Mouse (Mus musculus) heart, embryonic 10.5 days (tissue): ENCODE data around the gene Cpxm1. TPM values are rescaled to one million over a fixed set of nuclear protein-coding genes. Genes with fewer than 3 reads are reported as not detected.

ENCODE experiments used
- DNase-seq: peaks from one replicate; pipeline ENCODE4 v3.0.0-alpha.2; 2017; ENCODE audit warnings: low spot score
- H3K27ac ChIP-seq: fragments of 300-500 bp; sonication (generic); 2 replicates; pipeline ENCODE4 v1.5.1; 2016; ENCODE audit warnings: mild to moderate bottlenecking
- H3K27me3 ChIP-seq: fragments of 300-500 bp; sonication (generic); 2 replicates; pipeline ENCODE4 v1.6.1; 2016; ENCODE audit warnings: mild to moderate bottlenecking; ENCODE audit not compliant: poor library complexity, insufficient read depth, severe bottlenecking
- H3K36me3 ChIP-seq: fragments of 300-500 bp; sonication (generic); 2 replicates; pipeline ENCODE4 v1.6.1; 2016; ENCODE audit warnings: mild to moderate bottlenecking, moderate library complexity
- H3K4me1 ChIP-seq: fragments of 300-500 bp; sonication (generic); 2 replicates; pipeline ENCODE4 v1.6.1; 2016; ENCODE audit warnings: mild to moderate bottlenecking
- H3K4me3 ChIP-seq: fragments of 300-500 bp; sonication (generic); 2 replicates; pipeline ENCODE4 v1.5.1; 2016; ENCODE audit warnings: mild to moderate bottlenecking, moderate library complexity
- H3K9me3 ChIP-seq: fragments of 300-500 bp; sonication (generic); 2 replicates; pipeline ENCODE4 v1.6.1; 2016; ENCODE audit warnings: mild to moderate bottlenecking, moderate library complexity
- WGBS: fragments of 180-500 bp; shearing (Covaris S2); methylation state at CpG from one replicate; pipeline ENCODE4 v1.1.7; 2016; 5-methylcytosine and 5-hydroxymethylcytosine counted together
- polyA plus RNA-seq: library from polyadenylated mRNA; unstranded; fragments of >200 nt; fragmentation: Nextera tagmentation; extraction: Ambion mirVana; gene quantifications from 2 replicates; pipeline ENCODE4 v1.2.1, GENCODE M21; 2016

Cpxm1 gene
- polyA plus RNA-seq, 1 experiment from 2014 or later: 57.6 TPM

DNA sequence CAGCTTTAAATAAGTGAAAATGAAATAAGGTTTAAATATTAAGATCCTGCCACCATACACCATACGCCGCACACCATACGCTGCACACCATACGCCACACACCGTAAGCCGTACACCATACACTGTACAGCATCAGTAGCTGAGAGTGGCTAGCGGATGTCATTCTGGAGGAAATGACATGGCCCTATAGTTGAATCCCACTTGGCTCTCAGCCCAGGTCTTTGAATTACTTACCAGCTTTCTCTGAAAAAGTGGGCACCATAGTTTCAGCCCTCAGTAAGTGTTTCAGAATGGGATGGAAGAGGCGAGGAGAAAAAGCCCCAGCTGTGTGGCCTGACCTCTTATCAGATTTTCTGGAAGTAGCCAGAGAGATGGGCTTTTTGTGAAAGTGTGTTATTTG lies 44.0 kb downstream of the Cpxm1 start:
- peaks cover 18% of the 10 kb centered on the region for H3K27me3 ChIP-seq
- no peak overlapping the region for H3K4me3 ChIP-seq
- no peak overlapping the region for H3K27ac ChIP-seq
- H3K4me1 ChIP-seq: no peaks in the 10 kb centered on the region
- no peaks in the 10 kb centered on the region for H3K36me3 ChIP-seq
- WGBS: 90% methylated on average over 8 of the region's 8 CpGs
- no peak for DNase-seq
- no peaks in the 10 kb centered on the region for H3K9me3 ChIP-seq

DNA sequence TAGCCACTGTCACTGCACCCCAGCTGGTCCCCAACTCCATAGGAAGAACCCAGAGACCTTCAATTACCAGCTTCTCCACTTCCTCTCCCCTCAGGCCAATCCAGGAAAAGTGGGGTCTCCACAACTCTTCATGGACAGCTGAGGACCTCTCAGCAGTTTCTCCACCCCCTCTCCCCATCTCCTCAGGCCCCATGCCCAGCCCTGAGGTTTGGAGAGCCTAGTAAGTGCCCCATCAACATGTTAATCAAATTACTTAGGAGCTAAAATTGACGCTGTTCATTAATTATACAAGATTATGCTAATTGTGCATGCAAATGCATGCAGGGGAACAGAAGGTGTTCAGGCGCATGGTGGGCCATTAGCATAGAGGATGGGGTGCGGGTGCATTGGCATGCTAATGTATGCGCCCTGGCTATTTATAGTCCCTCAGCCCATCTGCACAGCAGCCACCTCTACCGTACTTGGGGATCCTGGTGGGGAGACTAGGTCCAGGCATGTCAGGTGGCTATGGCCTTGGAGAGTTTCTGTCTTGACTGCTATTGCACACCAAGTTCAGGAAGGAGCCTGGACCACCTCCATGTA lies 45.5 kb downstream of the Cpxm1 start:
- DNase-seq: no peak
- 39% methylated on average over 5 of the region's 5 CpGs for WGBS
- peaks cover 3% of the 10 kb centered on the region; the same call in 1 of the 2 replicates for H3K27me3 ChIP-seq
- H3K4me3 ChIP-seq: no peak overlapping the region
- no peak overlapping the region for H3K27ac ChIP-seq
- H3K36me3 ChIP-seq: no peaks in the 10 kb centered on the region
- H3K9me3 ChIP-seq: no peaks in the 10 kb centered on the region
- H3K4me1 ChIP-seq: no peaks in the 10 kb centered on the region

DNA sequence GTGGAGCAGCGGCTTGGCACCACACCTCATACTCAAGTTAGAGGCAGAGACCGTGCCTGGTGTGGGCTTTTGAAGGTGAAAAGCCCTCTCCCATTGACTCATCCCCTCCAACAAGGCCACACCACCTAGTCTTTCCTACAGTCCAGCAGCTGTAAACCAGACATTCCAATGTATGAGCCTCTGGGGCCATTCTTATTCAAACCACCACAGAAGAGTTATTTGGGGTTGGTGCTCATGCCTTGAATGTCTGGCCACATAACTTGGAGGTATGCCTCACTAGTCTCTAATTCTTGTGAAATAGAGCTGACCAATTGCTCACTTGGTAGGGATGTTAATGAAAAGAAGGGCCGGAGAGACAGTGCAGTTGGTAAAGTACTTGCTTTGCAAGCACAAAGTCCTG lies 47.0 kb downstream of the Cpxm1 start:
- Histone ChIP-seq H3K4me3 (no peak overlapping the region), H3K36me3 (no peaks in the 10 kb centered on the region), H3K4me1 (no peaks in the 10 kb centered on the region), H3K9me3 (no peaks in the 10 kb centered on the region), H3K27me3 (peaks cover 4% of the 10 kb centered on the region; the same call in 1 of the 2 replicates), H3K27ac (no peak overlapping the region)
- 84% methylated on average over 3 of the region's 3 CpGs for WGBS
- no peak for DNase-seq

DNA sequence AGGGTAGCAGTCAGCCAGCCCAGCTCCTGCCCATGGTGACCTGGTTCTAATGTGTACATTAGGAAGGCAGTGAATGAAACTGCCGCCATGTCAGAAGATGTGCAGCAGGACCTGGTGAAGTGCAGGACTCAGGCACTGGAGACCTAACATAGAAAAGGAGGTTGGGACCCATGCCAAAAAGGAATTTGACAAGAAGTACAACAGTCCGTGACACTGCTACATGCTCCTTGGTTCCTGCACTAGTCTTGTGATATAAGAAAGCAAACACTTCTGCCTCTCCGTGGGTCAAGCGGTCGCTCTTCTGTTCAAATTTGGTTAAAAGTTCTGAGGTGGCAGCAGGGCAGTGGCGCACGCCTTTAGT lies 56.2 kb downstream of the Cpxm1 start:
- Histone ChIP-seq H3K36me3 (no peaks in the 10 kb centered on the region), H3K4me1 (no peaks in the 10 kb centered on the region), H3K27ac (no peak overlapping the region), H3K4me3 (no peak overlapping the region), H3K9me3 (no peaks in the 10 kb centered on the region), H3K27me3 (peaks cover 5% of the 10 kb centered on the region; the same call in 1 of the 2 replicates)
- DNase-seq: no peak
- 83% methylated on average over 7 of the region's 7 CpGs for WGBS

Other genes with a start within 250 kb of the Cpxm1 start
- 589 and 704 TPM in 2 replicates for gene Snrpb, start 218.2 kb downstream of the Cpxm1 start, polyA plus RNA-seq
- not detected in 2 replicates for gene Tmc2, start 202.4 kb downstream of the Cpxm1 start, polyA plus RNA-seq
- gene Nop56, start 123.1 kb downstream of the Cpxm1 start, polyA plus RNA-seq: 258 and 379 TPM in 2 replicates
- 198 and 238 TPM in 2 replicates for gene Idh3b, start 113.0 kb downstream of the Cpxm1 start, polyA plus RNA-seq
- gene Ebf4, start 102.4 kb downstream of the Cpxm1 start, polyA plus RNA-seq: 0.42 and 1.1 TPM in 2 replicates
- gene Gm28372, start 7.7 kb upstream of the Cpxm1 start, polyA plus RNA-seq: not detected in 2 replicates
- 0.28 TPM in 1 of 2 replicates, not detected in the other for gene 1700020A23Rik, start 7.7 kb upstream of the Cpxm1 start, polyA plus RNA-seq
- not detected in 2 replicates for gene Tmem239, start 8.9 kb upstream of the Cpxm1 start, polyA plus RNA-seq
- 84.5 and 91.1 TPM in 2 replicates for gene Vps16, start 26.8 kb upstream of the Cpxm1 start, polyA plus RNA-seq
- gene Pced1a, start 27.1 kb upstream of the Cpxm1 start, polyA plus RNA-seq: 8.2 and 13.6 TPM in 2 replicates
- 73.3 and 85.5 TPM in 2 replicates for gene Ptpra, start 52.7 kb upstream of the Cpxm1 start, polyA plus RNA-seq
- 91.5 and 105 TPM in 2 replicates for gene Mrps26, start 166.2 kb upstream of the Cpxm1 start, polyA plus RNA-seq
- not detected in 2 replicates for gene Oxt, start 178.6 kb upstream of the Cpxm1 start, polyA plus RNA-seq
- gene Avp, start 185.0 kb upstream of the Cpxm1 start, polyA plus RNA-seq: 0.33 and 1.2 TPM in 2 replicates
- gene Fastkd5, start 232.5 kb upstream of the Cpxm1 start, polyA plus RNA-seq: 18.9 and 19.6 TPM in 2 replicates
- 10.8 and 14.2 TPM in 2 replicates for gene Ubox5, start 232.5 kb upstream of the Cpxm1 start, polyA plus RNA-seq
- 1.2 and 1.7 TPM in 2 replicates for gene Lzts3, start 245.2 kb upstream of the Cpxm1 start, polyA plus RNA-seq